Mouse (Mus musculus) ES-Bruce4 (cell line): ENCODE measurements around the gene Trit1. TPM values are rescaled to one million over a fixed set of nuclear protein-coding genes. Genes with fewer than 3 reads are reported as not detected.
A peak's percentile ranks its signal among the peaks of the same experiment; 100 is the strongest.

ENCODE experiments used
- H3K27ac ChIP-seq: 2 replicates; pipeline ENCODE4 v1.5.1; 2012; ENCODE audit warnings: low read length, inconsistent platforms; ENCODE audit not compliant: insufficient read depth
- H3K27me3 ChIP-seq: 2 replicates; pipeline ENCODE4 v1.6.1; 2012; ENCODE audit warnings: mild to moderate bottlenecking, low read length, inconsistent platforms; ENCODE audit not compliant: control insufficient read depth, poor library complexity, insufficient read depth, severe bottlenecking
- H3K36me3 ChIP-seq: 2 replicates; pipeline ENCODE4 v1.6.1; 2012; ENCODE audit warnings: inconsistent platforms, mild to moderate bottlenecking, low read length, moderate library complexity; ENCODE audit not compliant: control insufficient read depth, poor library complexity, insufficient read depth, severe bottlenecking
- H3K4me1 ChIP-seq: one replicate; pipeline ENCODE4 v1.8.1; 2011; ENCODE audit warnings: low read length; ENCODE audit not compliant: control insufficient read depth, insufficient read depth
- H3K4me3 ChIP-seq: 2 replicates; pipeline ENCODE4 v1.5.1; 2011; ENCODE audit warnings: low read depth, mild to moderate bottlenecking, low read length
- H3K9ac ChIP-seq: 2 replicates; pipeline ENCODE4 v1.6.1; 2012; ENCODE audit warnings: low read depth, mild to moderate bottlenecking, inconsistent platforms; ENCODE audit not compliant: poor library complexity, severe bottlenecking
- H3K9me3 ChIP-seq: replicated peaks from 2 replicates; pipeline ENCODE4 v1.6.1; 2012; ENCODE audit warnings: mild to moderate bottlenecking, low read length, inconsistent platforms; ENCODE audit not compliant: control insufficient read depth, poor library complexity, insufficient read depth, severe bottlenecking
- CTCF ChIP-seq: IDR thresholded peaks from one replicate; pipeline ENCODE4 v1.8.1; 2011; ENCODE audit warnings: low read depth, low read length
- EP300 ChIP-seq: IDR thresholded peaks from 2 replicates; pipeline ENCODE4 v1.6.1; 2011; ENCODE audit warnings: low read depth, low read length; ENCODE audit not compliant: insufficient read depth
- POLR2A ChIP-seq: IDR thresholded peaks from one replicate; pipeline ENCODE4 v1.8.1; 2011; ENCODE audit warnings: low read length; ENCODE audit not compliant: insufficient read depth
- polyA plus RNA-seq: library from polyadenylated mRNA; stranded (reverse); fragments of >200 nt; gene quantifications from 2 replicates; pipeline ENCODE4 v1.2.4, GENCODE M21; 2011; ENCODE audit warnings: low read depth; ENCODE audit not compliant: missing spikeins, insufficient read depth, insufficient read length

Gene Trit1
- polyA plus RNA-seq = 32.7 and 33.0 TPM in 2 replicates

GRCm38 (mm10) chr4:123016451-123016957 is at the start of gene Trit1:
Gene Trit1 (plus strand): TSS chr4:123016597.
- Histone ChIP-seq H3K4me1 (peaks cover 2% of the 10 kb centered on the region), H3K9me3 (no peaks in the 10 kb centered on the region)

GRCm38 (mm10) chr4:122968106-122968505 is 48.3 kb upstream of the Trit1 start:
- Histone ChIP-seq H3K4me3 (no peak overlapping the region), H3K9ac (no peak overlapping the region), H3K27ac (no peak overlapping the region), H3K4me1 (no peaks in the 10 kb centered on the region), H3K36me3 (no peaks in the 10 kb centered on the region), H3K27me3 (no peaks in the 10 kb centered on the region), H3K9me3 (no peaks in the 10 kb centered on the region)
- TF ChIP-seq CTCF (no peak), EP300 (no peak), POLR2A (no peak)

More at GRCm38 (mm10) chr4:123016451-123016957, at the start of gene Trit1:
- H3K4me3 ChIP-seq = peak within 1 kb of the TSS; percentile 90
- H3K27ac ChIP-seq = peak within 1 kb of the TSS; percentile 14
- H3K36me3 ChIP-seq = no peaks in the 10 kb centered on the region; the same call in 1 of the 2 replicates
- peak within 1 kb of the TSS; percentile 82 for H3K9ac ChIP-seq
- no peaks in the 10 kb centered on the region for H3K27me3 ChIP-seq
- TF ChIP-seq CTCF (no peak), POLR2A (peak; percentile 69), EP300 (peak; percentile 47; the same call in 1 of the 2 replicates)

- no peak for TF ChIP-seq CTCF
- TF ChIP-seq POLR2A = no peak
- TF ChIP-seq EP300 = no peak
- no peak overlapping the region for H3K9ac ChIP-seq
- no peak overlapping the region for H3K4me3 ChIP-seq
- no peak overlapping the region for H3K27ac ChIP-seq
- no peaks in the 10 kb centered on the region for H3K36me3 ChIP-seq
- H3K9me3 ChIP-seq = no peaks in the 10 kb centered on the region
- H3K27me3 ChIP-seq = no peaks in the 10 kb centered on the region
- H3K4me1 ChIP-seq = no peaks in the 10 kb centered on the region
Measured at GRCm38 (mm10) chr4:122971191-122971590, 45.2 kb upstream of the Trit1 start.

DNA sequence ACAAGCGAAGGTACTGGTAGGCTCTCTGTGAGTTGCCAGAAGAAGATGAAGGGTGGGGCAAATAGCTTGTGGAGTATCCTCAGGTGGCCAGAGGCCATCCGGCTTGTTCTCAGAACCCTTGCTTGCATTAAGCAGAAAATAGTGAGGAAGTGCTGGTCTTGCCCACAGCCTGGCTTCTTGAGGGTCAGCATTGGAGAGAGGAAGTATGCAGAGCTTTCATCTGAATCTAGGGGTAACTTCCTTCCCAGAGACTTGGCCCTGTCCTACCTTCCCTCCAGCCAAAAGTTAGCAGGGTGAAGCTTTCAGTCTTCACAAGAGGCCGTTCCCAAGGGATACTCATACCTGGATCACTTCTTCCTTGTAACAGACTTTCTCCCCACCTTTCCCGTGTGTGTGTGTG is 44.8 kb upstream of the Trit1 start:
- no peaks in the 10 kb centered on the region for H3K36me3 ChIP-seq
- H3K4me1 ChIP-seq = no peaks in the 10 kb centered on the region
- no peak overlapping the region for H3K4me3 ChIP-seq
- H3K9ac ChIP-seq = no peak overlapping the region
- no peaks in the 10 kb centered on the region for H3K9me3 ChIP-seq
- TF ChIP-seq POLR2A (no peak), CTCF (no peak), EP300 (no peak)
- no peak overlapping the region for H3K27ac ChIP-seq
- H3K27me3 ChIP-seq = no peaks in the 10 kb centered on the region

DNA sequence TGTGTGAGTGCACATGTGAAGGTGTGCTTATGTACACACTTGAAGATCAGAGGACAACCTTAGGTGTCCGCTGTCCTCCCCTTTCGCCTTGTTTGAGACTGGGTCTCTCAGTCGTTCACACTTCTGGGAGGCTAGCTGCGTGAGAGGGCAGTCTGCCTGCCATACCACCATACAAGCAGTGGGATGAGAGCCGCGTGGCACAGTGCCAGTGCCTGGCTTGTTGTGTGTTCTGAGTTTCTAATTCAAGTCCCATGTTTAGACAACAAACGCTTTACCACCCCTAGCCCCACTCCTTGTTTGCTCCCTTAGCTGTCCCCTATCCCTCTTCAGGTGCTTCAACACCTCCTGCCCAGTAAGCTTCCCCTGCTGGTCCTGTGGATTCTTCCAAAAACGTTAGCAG is 44.3 kb upstream of the Trit1 start:
- H3K4me3 ChIP-seq = no peak overlapping the region
- H3K36me3 ChIP-seq = no peaks in the 10 kb centered on the region
- no peaks in the 10 kb centered on the region for H3K4me1 ChIP-seq
- H3K9me3 ChIP-seq = no peaks in the 10 kb centered on the region
- H3K27me3 ChIP-seq = no peaks in the 10 kb centered on the region
- H3K27ac ChIP-seq = no peak overlapping the region
- no peak overlapping the region for H3K9ac ChIP-seq
- TF ChIP-seq POLR2A (no peak), CTCF (no peak), EP300 (no peak)

DNA sequence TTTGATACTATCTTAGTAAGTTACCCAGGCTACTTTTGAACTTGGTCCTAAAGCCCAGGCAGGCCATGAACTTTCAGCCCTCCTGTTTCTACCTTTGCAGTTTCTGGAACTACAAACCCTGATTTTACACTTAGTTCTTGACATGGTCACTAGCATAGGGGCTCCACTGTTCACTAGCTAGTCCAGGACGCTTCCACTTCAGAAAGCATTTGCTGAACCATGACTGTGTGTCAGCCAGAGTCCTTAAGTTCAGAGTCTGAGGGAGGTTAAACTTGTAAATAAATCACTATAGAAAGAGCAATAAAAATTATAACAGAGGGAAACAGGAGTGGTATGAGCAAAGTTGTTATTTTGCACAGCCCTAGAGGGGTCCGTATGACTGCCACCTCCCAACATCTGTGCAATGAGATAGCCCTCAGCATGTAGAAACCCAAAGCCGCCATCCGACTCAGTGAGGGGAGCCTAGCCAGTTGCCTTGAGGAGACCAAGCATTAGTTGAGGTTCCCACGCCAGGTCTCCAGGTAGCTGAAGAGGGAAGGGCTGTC is 41.3 kb upstream of the Trit1 start:
- Histone ChIP-seq H3K9me3 (no peaks in the 10 kb centered on the region), H3K9ac (no peak overlapping the region), H3K4me1 (no peaks in the 10 kb centered on the region), H3K4me3 (no peak overlapping the region), H3K27ac (no peak overlapping the region), H3K36me3 (no peaks in the 10 kb centered on the region), H3K27me3 (no peaks in the 10 kb centered on the region)
- TF ChIP-seq EP300 = no peak
- TF ChIP-seq POLR2A = no peak
- TF ChIP-seq CTCF = no peak
